Mouse (Mus musculus) intestine, postnatal 0 days (tissue): ENCODE measurements around the gene Kif19a. TPM values are rescaled to one million over a fixed set of nuclear protein-coding genes. Genes with fewer than 3 reads are reported as not detected.

Source experiments
- ATAC-seq: fragments of 200-750 bp; cut with Nextera tagmentation; 2 replicates; pipeline ENCODE4 v1.8.0; 2017; ENCODE audit warnings: mild to moderate bottlenecking, moderate TSS enrichment, moderate library complexity
- H3K27ac ChIP-seq: fragments of 300-500 bp; sonication (generic); 2 replicates; pipeline ENCODE4 v1.5.1; 2014; ENCODE audit warnings: mild to moderate bottlenecking, low read depth, low read length, moderate library complexity
- H3K27me3 ChIP-seq: fragments of 300-500 bp; sonication (generic); replicated peaks from 2 replicates; pipeline ENCODE4 v1.6.1; 2014; ENCODE audit warnings: low read length, mixed read lengths; ENCODE audit not compliant: control insufficient read depth, insufficient read depth
- H3K36me3 ChIP-seq: fragments of 300-500 bp; sonication (generic); 2 replicates; pipeline ENCODE4 v1.6.1; 2014; ENCODE audit warnings: mild to moderate bottlenecking, moderate library complexity; ENCODE audit not compliant: control insufficient read depth, insufficient read depth
- H3K4me1 ChIP-seq: fragments of 300-500 bp; sonication (generic); replicated peaks from 2 replicates; pipeline ENCODE4 v1.6.1; 2014; ENCODE audit warnings: antibody characterized with exemption, low read length, mixed read lengths; ENCODE audit not compliant: control insufficient read depth, insufficient read depth
- H3K4me2 ChIP-seq: fragments of 300-500 bp; sonication (generic); replicated peaks from 2 replicates; pipeline ENCODE4 v1.6.1; 2014; ENCODE audit warnings: low read depth, mild to moderate bottlenecking, moderate library complexity
- H3K4me3 ChIP-seq: fragments of 300-500 bp; sonication (generic); 2 replicates; pipeline ENCODE4 v1.5.1; 2014; ENCODE audit warnings: low read depth, low read length
- H3K9ac ChIP-seq: fragments of 300-500 bp; sonication (generic); 2 replicates; pipeline ENCODE4 v1.6.1; 2014; ENCODE audit warnings: mild to moderate bottlenecking, low read depth, low read length
- H3K9me3 ChIP-seq: fragments of 300-500 bp; sonication (generic); 2 replicates; pipeline ENCODE4 v1.6.1; 2016; ENCODE audit warnings: mixed run types; ENCODE audit not compliant: control insufficient read depth
- CTCF ChIP-seq: sonication (generic); IDR thresholded peaks from 2 replicates; pipeline ENCODE4 v1.5.1; 2016; ENCODE audit warnings: low read depth, mild to moderate bottlenecking, control low read depth, antibody characterized with exemption, moderate library complexity
- WGBS: fragments of 180-500 bp; shearing (Covaris S2); extraction: QIAGEN DNeasy Blood & Tissue Kit; methylation state at CpG from one replicate; pipeline ENCODE4 v1.1.7; 2014; 5-methylcytosine and 5-hydroxymethylcytosine counted together
- polyA plus RNA-seq: library from polyadenylated mRNA; unstranded; fragments of >200 nt; fragmentation: Nextera tagmentation; extraction: Ambion mirVana; gene quantifications from 2 replicates; pipeline ENCODE4 v1.2.1, GENCODE M21; 2015

Kif19a gene
- polyA plus RNA-seq, 1 experiment from 2014 or later, result 0.21 TPM

DNA sequence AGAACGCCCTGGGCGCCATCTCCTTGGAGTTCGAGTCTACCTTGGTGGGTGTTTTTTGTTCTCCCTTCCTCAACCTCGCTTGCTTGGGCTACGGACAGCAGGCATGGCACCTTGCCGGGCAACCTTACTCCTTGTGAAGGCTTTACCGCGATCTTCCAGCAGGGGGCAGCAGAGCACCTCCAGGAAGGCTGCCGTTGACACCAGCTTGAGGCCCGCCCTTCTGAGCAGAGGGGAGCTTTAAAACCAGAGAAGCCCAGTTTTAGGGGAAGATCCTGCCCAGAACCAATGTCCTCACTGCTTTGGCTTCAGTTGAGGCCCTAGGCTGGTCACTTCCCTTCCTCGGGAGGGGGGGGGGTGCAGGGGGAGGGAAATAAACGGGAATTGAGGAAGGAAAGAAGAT is 20.1 kb upstream of the Kif19a start:
- H3K27me3 ChIP-seq, result no peaks in the 10 kb centered on the region
- no peak overlapping the region for H3K4me3 ChIP-seq
- no peaks in the 10 kb centered on the region for H3K9me3 ChIP-seq
- H3K9ac ChIP-seq, result no peak overlapping the region
- TF ChIP-seq CTCF, result peak; percentile 99
- no peaks in the 10 kb centered on the region for H3K4me1 ChIP-seq
- WGBS, result 1% methylated on average over 12 of the region's 12 CpGs
- no peak overlapping the region for H3K27ac ChIP-seq
- peak; percentile 58 for ATAC-seq
- H3K4me2 ChIP-seq, result peak overlapping the region; percentile 24; the same call in 1 of the 2 replicates
- no peaks in the 10 kb centered on the region for H3K36me3 ChIP-seq

DNA sequence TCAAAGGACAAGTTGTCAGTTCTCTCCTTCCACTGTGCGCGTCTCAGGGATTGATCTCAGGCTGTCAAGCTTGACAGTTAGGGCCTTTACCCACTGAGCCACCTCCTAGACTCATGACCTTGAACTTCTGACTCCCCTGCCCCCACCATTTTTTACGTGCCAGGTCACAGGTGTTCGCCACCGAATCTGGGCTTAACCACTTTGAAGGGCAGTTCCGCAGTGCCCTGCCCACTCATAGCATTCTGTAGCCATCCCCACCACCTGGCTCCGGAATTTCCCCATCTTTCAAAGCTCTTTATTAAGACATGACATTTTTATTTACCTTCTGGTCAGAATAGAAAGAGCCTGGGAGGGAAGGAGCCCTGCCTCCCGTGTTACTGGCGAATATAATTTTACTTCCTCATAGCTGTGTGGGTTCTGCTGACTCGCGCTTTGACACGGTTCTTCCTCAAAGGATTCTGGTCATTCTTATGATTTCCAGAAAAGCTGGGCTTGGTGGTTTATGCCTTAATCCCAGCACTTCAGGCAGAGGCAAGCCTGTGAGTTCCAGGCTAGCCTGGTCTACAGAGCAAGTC is 17.5 kb upstream of the Kif19a start:
- Histone ChIP-seq H3K4me1 (no peaks in the 10 kb centered on the region), H3K27ac (no peak overlapping the region), H3K9me3 (no peaks in the 10 kb centered on the region), H3K36me3 (no peaks in the 10 kb centered on the region), H3K4me2 (no peak overlapping the region), H3K27me3 (no peaks in the 10 kb centered on the region), H3K9ac (no peak overlapping the region), H3K4me3 (no peak overlapping the region)
- 42% methylated on average over 12 of the region's 12 CpGs for WGBS
- peak; percentile 47; the same call in 1 of the 2 replicates for ATAC-seq
- TF ChIP-seq CTCF, result no peak

DNA sequence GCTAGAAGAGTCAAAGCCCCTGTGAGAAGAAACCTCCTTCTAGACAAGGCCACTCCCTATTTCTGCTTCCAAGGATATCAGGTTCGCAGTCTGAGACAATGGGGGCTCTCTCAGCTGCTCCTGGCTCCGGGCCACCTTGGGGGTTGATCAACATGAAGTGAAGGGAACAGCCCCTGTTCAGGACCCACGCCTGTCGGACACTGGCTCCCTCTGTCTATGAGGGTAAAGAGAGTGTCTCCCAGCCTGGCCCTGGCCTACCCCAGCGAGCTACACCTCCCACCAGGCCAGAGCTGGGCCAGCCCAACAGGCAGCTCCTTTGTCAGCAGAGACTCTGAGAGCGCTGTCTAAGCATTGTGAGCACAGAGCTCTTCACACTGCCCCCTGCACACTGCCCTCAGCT is 4.7 kb downstream of the Kif19a start:
- Histone ChIP-seq H3K36me3 (no peaks in the 10 kb centered on the region), H3K9ac (no peak overlapping the region), H3K27me3 (peaks cover 16% of the 10 kb centered on the region; the same call in 1 of the 2 replicates), H3K4me3 (no peak overlapping the region), H3K4me1 (no peaks in the 10 kb centered on the region), H3K4me2 (no peak overlapping the region), H3K9me3 (no peaks in the 10 kb centered on the region), H3K27ac (no peak overlapping the region)
- no peak for TF ChIP-seq CTCF
- no peak for ATAC-seq
- 58% methylated on average over 6 of the region's 6 CpGs for WGBS

DNA sequence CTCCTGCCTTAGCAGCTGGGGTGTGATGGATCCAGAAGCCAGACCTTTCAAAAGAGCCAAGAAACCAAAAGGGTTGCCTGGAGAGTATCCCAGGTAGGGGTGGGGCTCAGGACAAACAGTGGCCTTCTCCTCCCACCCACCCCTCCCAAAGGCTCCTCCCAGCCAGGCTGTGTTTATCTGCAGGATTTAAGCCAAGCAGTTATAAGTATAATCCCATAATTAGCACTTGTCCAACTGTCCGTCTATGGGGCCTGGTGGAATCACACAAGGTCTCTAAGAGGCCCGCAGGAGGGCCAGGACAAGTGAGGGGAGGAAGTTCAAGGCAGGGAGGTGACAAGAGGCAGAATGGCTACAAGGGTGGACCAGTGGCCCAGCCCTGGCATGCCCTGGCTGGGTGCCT is 6.7 kb downstream of the Kif19a start:
- Histone ChIP-seq H3K4me3 (no peak overlapping the region), H3K9ac (no peak overlapping the region), H3K27ac (no peak overlapping the region), H3K9me3 (no peaks in the 10 kb centered on the region), H3K4me1 (no peaks in the 10 kb centered on the region), H3K27me3 (no peaks in the 10 kb centered on the region; the same call in 1 of the 2 replicates), H3K4me2 (no peak overlapping the region), H3K36me3 (no peaks in the 10 kb centered on the region)
- TF ChIP-seq CTCF, result no peak
- no peak for ATAC-seq
- WGBS, result 46% methylated on average over 2 of the region's 2 CpGs

- H3K4me3 ChIP-seq, result no peak overlapping the region
- H3K4me2 ChIP-seq, result no peak overlapping the region
- H3K27me3 ChIP-seq, result peaks cover 9% of the 10 kb centered on the region; the same call in 1 of the 2 replicates
- 43% methylated on average over 9 of the region's 9 CpGs for WGBS
- H3K9ac ChIP-seq, result no peak overlapping the region
- no peaks in the 10 kb centered on the region for H3K4me1 ChIP-seq
- H3K9me3 ChIP-seq, result no peaks in the 10 kb centered on the region
- no peak overlapping the region for H3K27ac ChIP-seq
- no peak for ATAC-seq
- no peaks in the 10 kb centered on the region for H3K36me3 ChIP-seq
- TF ChIP-seq CTCF, result no peak
Measured at GRCm38 (mm10) chr11:114780076-114780475, 14.9 kb downstream of the Kif19a start.

DNA sequence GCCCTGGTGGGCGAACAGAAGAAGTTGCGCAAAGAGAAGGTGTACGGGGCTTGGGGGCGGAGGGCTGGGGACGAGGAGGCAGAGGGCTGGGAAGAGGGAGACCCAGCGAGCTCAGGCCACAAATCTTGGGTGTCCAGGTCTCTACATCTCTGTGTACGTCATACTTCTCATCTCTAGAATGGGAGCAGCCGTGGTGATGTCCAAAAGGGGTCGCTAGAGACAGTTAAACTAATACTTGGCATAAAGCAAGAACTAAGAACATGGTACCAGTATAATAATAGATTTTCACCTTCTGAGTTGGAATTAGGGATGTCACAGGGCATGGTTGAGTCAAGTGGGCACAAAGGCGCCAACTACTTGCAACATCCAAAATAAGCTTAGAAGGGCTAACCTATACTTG is 20.7 kb downstream of the Kif19a start:
- WGBS, result 47% methylated on average over 10 of the region's 10 CpGs
- TF ChIP-seq CTCF, result no peak
- Histone ChIP-seq H3K9ac (no peak overlapping the region), H3K4me2 (peak overlapping the region; percentile 27; the same call in 1 of the 2 replicates), H3K4me1 (no peaks in the 10 kb centered on the region), H3K4me3 (no peak overlapping the region), H3K9me3 (no peaks in the 10 kb centered on the region), H3K27me3 (peaks cover 55% of the 10 kb centered on the region), H3K36me3 (no peaks in the 10 kb centered on the region), H3K27ac (no peak overlapping the region)
- ATAC-seq, result no peak

- Histone ChIP-seq H3K27me3 (peaks cover 60% of the 10 kb centered on the region), H3K4me3 (no peak overlapping the region), H3K36me3 (no peaks in the 10 kb centered on the region), H3K27ac (no peak overlapping the region), H3K4me2 (peak overlapping the region; percentile 27; the same call in 1 of the 2 replicates), H3K9me3 (no peaks in the 10 kb centered on the region), H3K4me1 (no peaks in the 10 kb centered on the region), H3K9ac (no peak overlapping the region)
- 3% methylated on average over 43 of the region's 43 CpGs for WGBS
- no peak; the same call in 1 of the 2 replicates for TF ChIP-seq CTCF
- ATAC-seq, result no peak
Measured at GRCm38 (mm10) chr11:114786326-114786725, 21.1 kb downstream of the Kif19a start.
